In the genomic region with DNA sequence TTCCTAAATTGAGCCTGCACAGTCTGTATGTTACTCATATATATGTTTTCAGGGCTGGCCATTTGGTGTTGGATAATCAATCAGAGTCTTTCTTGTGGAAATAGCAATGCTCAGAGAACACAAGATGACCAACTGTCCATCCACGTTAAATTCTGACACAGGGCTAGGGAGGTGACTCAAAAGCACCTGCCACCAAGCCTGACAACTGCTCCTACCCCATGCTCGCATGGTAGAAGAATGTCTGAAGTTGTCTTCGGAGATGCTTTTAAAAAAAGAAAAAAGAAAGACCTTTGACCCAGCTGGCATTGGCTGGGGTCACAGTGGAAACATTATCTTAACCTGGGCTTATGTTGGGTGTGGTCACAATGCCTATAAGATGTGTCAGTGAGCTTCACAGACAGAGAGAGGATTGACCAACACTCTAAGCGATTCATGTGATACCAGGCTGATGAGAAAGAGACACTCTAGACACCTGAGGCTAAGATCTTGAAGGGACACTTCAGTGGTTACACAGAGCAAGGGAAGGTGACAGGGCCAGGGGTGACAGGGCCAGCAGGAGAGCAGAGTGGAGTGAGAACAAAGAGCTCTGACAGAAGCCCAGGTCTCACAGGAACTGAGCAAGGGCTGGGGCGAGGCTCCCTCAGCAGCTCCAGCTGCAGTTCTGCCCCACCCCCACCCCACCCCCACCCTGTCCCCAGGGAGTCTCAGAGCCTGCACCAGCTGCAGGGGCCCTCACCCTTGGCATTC, we compare ENCODE assay signal across 17 mouse cellular contexts. TPM values are rescaled to one million over a fixed set of nuclear protein-coding genes. Genes with fewer than 3 reads are reported as not detected.
DNase-seq lines count a peak whose midpoint lies in the region; ATAC-seq and TF ChIP-seq lines count a peak whose summit lies in the region.
"Had no signal": no experiment of that assay in that cellular context is flagged by ENCODE, and none has a peak within 500 bp of the region (broad histone marks: within the 10 kb centered on the region; RNA-seq: fewer than 3 reads in every experiment).

No protein-coding gene starts in this region.

- no peaks in the 10 kb centered on the region for H3K27me3 ChIP-seq in lung, postnatal 0 days (replicated peaks; ENCODE audit: insufficient read depth, low read length)
- H3K27me3 ChIP-seq: midbrain, embryonic 12.5 days; neural tube, embryonic 15.5 days had no signal

- H3K27ac ChIP-seq in lung, postnatal 0 days (ENCODE audit: low read length): no peak overlapping the region
- H3K27ac ChIP-seq in bone marrow, adult 2 months (ENCODE audit: control insufficient read depth, insufficient read depth, low read depth, low read length, poor library complexity): peak overlapping the region; percentile 74
- H3K27ac ChIP-seq: midbrain, embryonic 12.5 days; neural tube, embryonic 15.5 days had no signal

- no peaks in the 10 kb centered on the region for H3K36me3 ChIP-seq in lung, postnatal 0 days (ENCODE audit: insufficient read depth, low read length)
- H3K36me3 ChIP-seq: G1E; midbrain, embryonic 12.5 days; neural tube, embryonic 15.5 days had no signal

- no peak overlapping the region for H3K4me2 ChIP-seq in lung, postnatal 0 days (replicated peaks; ENCODE audit: low read depth, low read length)
- H3K4me2 ChIP-seq: midbrain, embryonic 12.5 days; neural tube, embryonic 15.5 days had no signal

- TF ChIP-seq EP300 in lung, postnatal 0 days (IDR thresholded peaks at IDR 0.05): no peak

- H3K9ac ChIP-seq in lung, postnatal 0 days (replicated peaks; ENCODE audit: low read depth): no peak overlapping the region
- H3K9ac ChIP-seq: midbrain, embryonic 12.5 days; neural tube, embryonic 15.5 days had no signal

- H3K9me3 ChIP-seq in lung, postnatal 0 days (ENCODE audit: low read length): no peaks in the 10 kb centered on the region
- H3K9me3 ChIP-seq: G1E; midbrain, embryonic 12.5 days; neural tube, embryonic 15.5 days had no signal

- no peak for TF ChIP-seq POLR2A in bone marrow, adult 2 months (IDR thresholded peaks at IDR 0.05; ENCODE audit: borderline replicate concordance, control insufficient read depth, low read depth, low read length)

- peak; percentile 40 for ATAC-seq in lung, postnatal 0 days
- ATAC-seq in megakaryocyte-erythroid progenitor cell, adult 5-6 weeks (replicated peaks; ENCODE audit: low FRiP score, low TSS enrichment, poor library complexity, severe bottlenecking): 0 out of 2 replicates have a peak, but pooled peaks have one; percentile 18

- WGBS in lung, postnatal 0 days: 44% methylated on average over 4 of the region's 5 CpGs
- WGBS in bone marrow, adult 2 months: 53% methylated on average over 5 of the region's 5 CpGs

- H3K4me3 ChIP-seq in lung, postnatal 0 days (ENCODE audit: low read depth, low read length): no peak overlapping the region
- no peak overlapping the region for H3K4me3 ChIP-seq in bone marrow, adult 2 months (replicated peaks; ENCODE audit: control insufficient read depth, low read depth, low read length)
- H3K4me3 ChIP-seq: midbrain, embryonic 12.5 days; neural tube, embryonic 15.5 days had no signal

- no peak for TF ChIP-seq CTCF in lung, postnatal 0 days (IDR thresholded peaks at IDR 0.05)
- TF ChIP-seq CTCF in bone marrow, adult 2 months (IDR thresholded peaks at IDR 0.05; ENCODE audit: control insufficient read depth, insufficient read depth, low read length): no peak

- no peaks in the 10 kb centered on the region; the same call in 1 of the 2 replicates for H3K4me1 ChIP-seq in lung, postnatal 0 days (ENCODE audit: insufficient read depth, low read depth, low read length)
- H3K4me1 ChIP-seq in bone marrow, adult 2 months (ENCODE audit: control insufficient read depth, insufficient read depth, low read length): no peaks in the 10 kb centered on the region; the same call in 1 of the 2 replicates

- DNase-seq in lung, postnatal 0 days (ENCODE audit: low spot score): no peak
- DNase-seq in lung, adult 18-20 months: no peak
- peak; percentile 22 for DNase-seq in thymus, postnatal 0 days (ENCODE audit: low spot score)
- DNase-seq in layer of hippocampus, postnatal 36 days: no peak
- DNase-seq in cerebellum, postnatal 14 days: no peak
- DNase-seq in embryo, embryonic 10.5 days (ENCODE audit: low spot score): no peak
- DNase-seq: adrenal gland, adult 8-10 months; cerebellum, adult 11 months; heart, adult 11 months; heart, postnatal 36 days; kidney, adult 9 months; right cerebral cortex, postnatal 25 days had no signal

RNA-seq across cellular contexts. Expression of a gene that starts 29.9 kb away (rescaled TPM):
- polyA plus RNA-seq in lung, postnatal 0 days (2015; fragmentation: Nextera tagmentation; extraction: Ambion mirVana): 41.6 and 93.7 TPM in 2 replicates
- polyA plus RNA-seq in bone marrow, adult 2 months (2011; ENCODE audit: insufficient read depth, insufficient read length, low replicate concordance, missing spikeins): 29.4 and 37.4 TPM in 2 replicates
- total RNA-seq in megakaryocyte-erythroid progenitor cell, adult 5-6 weeks (2014; fragmentation: Nextera tagmentation): 14.0 and 16.2 TPM in 2 replicates
- 4.3 and 18.8 TPM in 2 replicates for total RNA-seq in megakaryocyte-erythroid progenitor cell, adult 5-6 weeks (2017)
- 1.0 and 1.5 TPM in 2 replicates for polyA plus RNA-seq in thymus, postnatal 0 days (2015; fragmentation: Nextera tagmentation; extraction: Ambion mirVana)
- total RNA-seq in layer of hippocampus, postnatal 36 days (2021): 100 to 1,000 TPM; 121 to 157 TPM

RNA-seq across cellular contexts. Expression of a gene that starts 44.9 kb away (rescaled TPM):
- polyA plus RNA-seq in lung, postnatal 0 days (2015; fragmentation: Nextera tagmentation; extraction: Ambion mirVana): 0.53 and 0.60 TPM in 2 replicates
- not detected in 2 replicates for polyA plus RNA-seq in bone marrow, adult 2 months (2011; ENCODE audit: insufficient read depth, insufficient read length, low replicate concordance, missing spikeins)
- 0.69 and 2.1 TPM in 2 replicates for total RNA-seq in megakaryocyte-erythroid progenitor cell, adult 5-6 weeks (2014; fragmentation: Nextera tagmentation)
- 0.38 TPM in 1 of 2 replicates, not detected in the other for total RNA-seq in megakaryocyte-erythroid progenitor cell, adult 5-6 weeks (2017)
- polyA plus RNA-seq in thymus, postnatal 0 days (2015; fragmentation: Nextera tagmentation; extraction: Ambion mirVana): 0.18 TPM in 2 replicates
- total RNA-seq in layer of hippocampus, postnatal 36 days (2021): 1 to 10 TPM; 1.7 to 2.7 TPM

Comparison
In these comparisons a context has a peak if more than half of its experiments do, and no peak if none do; other contexts are left out.
1. RNA of a gene that starts 29.9 kb away (polyA plus RNA-seq): 41.6 to 93.7 TPM in lung, postnatal 0 days and 29.4 to 37.4 TPM in bone marrow, adult 2 months; 1.0 to 1.5 TPM in thymus, postnatal 0 days; every median in the first group is over 10 times any median in the second.